In genomic region chr2:151039232-151039695, GRCm38 (mm10) we compare ENCODE assay signal across 8 mouse cellular contexts. TPM values are rescaled to one million over a fixed set of nuclear protein-coding genes. Genes with fewer than 3 reads are reported as not detected.
DNase-seq lines count a peak whose midpoint lies in the region; ATAC-seq and TF ChIP-seq lines count a peak whose summit lies in the region.

Gene Ninl, minus strand, starts transcription at chr2:151039382.
Gene Nanp, minus strand, starts transcription at chr2:151039398.

- peak; percentile 97 for DNase-seq in brain, embryonic 14.5 days (ENCODE audit: low read depth)
- peak; percentile 70 for DNase-seq in liver, adult 2 months (ENCODE audit: extremely low read depth, low read depth, low spot score)
- DNase-seq in splenic B cell, adult 2 months (ENCODE audit: low read depth, low spot score) = peak; percentile 96

- H3K27me3 ChIP-seq in C2C12 (ENCODE audit: control insufficient read depth, insufficient read depth, insufficient read length) (no peaks in the 10 kb centered on the region), myocyte (ENCODE audit: control insufficient read depth, insufficient read depth, insufficient read length) (no peaks in the 10 kb centered on the region)
- no peaks in the 10 kb centered on the region for H3K27me3 ChIP-seq in erythroblast, embryonic 14.5 days (ENCODE audit: control insufficient read depth)
- no peaks in the 10 kb centered on the region for H3K27me3 ChIP-seq in heart, embryonic 11.5 days (ENCODE audit: control insufficient read depth, insufficient read depth, low read length)
- no peaks in the 10 kb centered on the region for H3K27me3 ChIP-seq in kidney, embryonic 16.5 days (ENCODE audit: insufficient read depth, low read length)
- no peaks in the 10 kb centered on the region for H3K27me3 ChIP-seq in liver, adult 2 months (ENCODE audit: control insufficient read depth, insufficient read depth, low read length)
- no peaks in the 10 kb centered on the region for H3K27me3 ChIP-seq in splenic B cell, adult 2 months (ENCODE audit: control insufficient read depth, insufficient read depth, low read length, poor library complexity, severe bottlenecking)

- peak within 1 kb of the TSS; percentile 85 for H3K4me2 ChIP-seq in heart, embryonic 11.5 days
- peak within 1 kb of the TSS; percentile 73 for H3K4me2 ChIP-seq in kidney, embryonic 16.5 days (replicated peaks; ENCODE audit: low read depth, low read length)
- H3K4me2 ChIP-seq in myocyte (ENCODE audit: low read depth) = peak within 1 kb of the TSS; percentile 98

- peaks cover 52% of the 10 kb centered on the region for H3K4me1 ChIP-seq in erythroblast, embryonic 14.5 days (ENCODE audit: control insufficient read depth)
- H3K4me1 ChIP-seq in heart, embryonic 11.5 days (ENCODE audit: control insufficient read depth, insufficient read depth, low read length) = peaks cover 8% of the 10 kb centered on the region; the same call in 1 of the 2 replicates
- peaks cover 14% of the 10 kb centered on the region for H3K4me1 ChIP-seq in kidney, embryonic 16.5 days (ENCODE audit: insufficient read depth, low read length)
- H3K4me1 ChIP-seq in liver, adult 2 months (ENCODE audit: control insufficient read depth, insufficient read depth, low read length) = peaks cover 5% of the 10 kb centered on the region

- peak; percentile 42; the same call in 1 of the 2 replicates for TF ChIP-seq POLR2A in brain, embryonic 14.5 days (IDR thresholded peaks at IDR 0.05; ENCODE audit: borderline replicate concordance, extremely low read depth, insufficient read depth, insufficient read length, poor library complexity, severe bottlenecking)
- peak; percentile 46; the same call in 1 of the 2 replicates for TF ChIP-seq POLR2A in liver, adult 2 months (IDR thresholded peaks at IDR 0.05; ENCODE audit: extremely low read depth, insufficient read depth, low read length)
- TF ChIP-seq POLR2A in myocyte (IDR thresholded peaks at IDR 0.05; ENCODE audit: insufficient read length, low read depth) = peak; percentile 75

- under 1% methylated on average over 30 of the region's 34 CpGs for WGBS in heart, embryonic 11.5 days (ENCODE audit: insufficient replicate concordance)
- WGBS in kidney, embryonic 16.5 days = under 1% methylated on average over 34 of the region's 34 CpGs
- WGBS in liver, adult 2 months = 1% methylated on average over 34 of the region's 34 CpGs

- H3K9ac ChIP-seq in heart, embryonic 11.5 days (ENCODE audit: low read depth, low read length) = peak within 1 kb of the TSS; percentile 95
- peak within 1 kb of the TSS; percentile 99 for H3K9ac ChIP-seq in kidney, embryonic 16.5 days (replicated peaks; ENCODE audit: low read length)
- H3K9ac ChIP-seq in liver, adult 2 months (ENCODE audit: low read depth, low read length) = peak within 1 kb of the TSS; percentile 98

- peak within 1 kb of the TSS; percentile 74 for H3K27ac ChIP-seq in heart, embryonic 11.5 days (ENCODE audit: low read depth, low read length)
- H3K27ac ChIP-seq in kidney, embryonic 16.5 days (ENCODE audit: low read length) = peak within 1 kb of the TSS; percentile 82
- H3K27ac ChIP-seq in liver, adult 2 months (replicated peaks; ENCODE audit: insufficient read depth, low read depth, low read length) = peak within 1 kb of the TSS; percentile 78

- TF ChIP-seq CTCF in C2C12 (IDR thresholded peaks at IDR 0.05; ENCODE audit: control insufficient read depth, insufficient read depth, insufficient read length) = no peak
- TF ChIP-seq CTCF in brain, embryonic 14.5 days (IDR thresholded peaks at IDR 0.05; ENCODE audit: borderline replicate concordance, extremely low read depth, insufficient read depth, insufficient read length) = no peak
- TF ChIP-seq CTCF in liver, adult 2 months (IDR thresholded peaks at IDR 0.05; ENCODE audit: low read depth, low read length) = no peak

- peak within 1 kb of the TSS; percentile 77 for H3K4me3 ChIP-seq in C2C12 (ENCODE audit: insufficient read depth, poor library complexity, severe bottlenecking)
- H3K4me3 ChIP-seq in erythroblast, embryonic 14.5 days (replicated peaks) = peak within 1 kb of the TSS; percentile 92
- H3K4me3 ChIP-seq in heart, embryonic 11.5 days (ENCODE audit: low read depth, low read length) = peak within 1 kb of the TSS; percentile 87
- H3K4me3 ChIP-seq in kidney, embryonic 16.5 days (ENCODE audit: low read length) = peak within 1 kb of the TSS; percentile 99
- peak within 1 kb of the TSS; percentile 98 for H3K4me3 ChIP-seq in liver, adult 2 months (ENCODE audit: insufficient read depth, low read depth, low read length)
- peak within 1 kb of the TSS; percentile 65 for H3K4me3 ChIP-seq in myocyte

- peaks cover 48% of the 10 kb centered on the region for H3K79me2 ChIP-seq in C2C12 (ENCODE audit: control insufficient read depth, insufficient read depth)
- peaks cover 13% of the 10 kb centered on the region for H3K79me2 ChIP-seq in liver, adult 2 months (ENCODE audit: control insufficient read depth, insufficient read depth, low read length)
- peaks cover 42% of the 10 kb centered on the region for H3K79me2 ChIP-seq in myocyte (ENCODE audit: control insufficient read depth, insufficient read depth)

- H3K9me3 ChIP-seq in erythroblast, embryonic 14.5 days (ENCODE audit: control insufficient read depth, low read length) = no peaks in the 10 kb centered on the region
- H3K9me3 ChIP-seq in heart, embryonic 11.5 days (replicated peaks; ENCODE audit: control insufficient read depth, low read length) = no peaks in the 10 kb centered on the region
- no peaks in the 10 kb centered on the region; the same call in 1 of the 2 replicates for H3K9me3 ChIP-seq in kidney, embryonic 16.5 days (ENCODE audit: low read length)

- ATAC-seq in heart, embryonic 11.5 days (replicated peaks; ENCODE audit: insufficient number of reproducible peaks, low FRiP score, low TSS enrichment) = peak; percentile 95
- ATAC-seq in kidney, embryonic 16.5 days (ENCODE audit: low FRiP score, low TSS enrichment) = peak; percentile 95

- H3K36me3 ChIP-seq in C2C12 (ENCODE audit: control insufficient read depth, insufficient read depth) = no peaks in the 10 kb centered on the region
- H3K36me3 ChIP-seq in erythroblast, embryonic 14.5 days (ENCODE audit: control insufficient read depth) = peaks cover 26% of the 10 kb centered on the region
- no peaks in the 10 kb centered on the region for H3K36me3 ChIP-seq in heart, embryonic 11.5 days (ENCODE audit: control insufficient read depth, insufficient read depth, low read length)
- no peaks in the 10 kb centered on the region for H3K36me3 ChIP-seq in kidney, embryonic 16.5 days (ENCODE audit: insufficient read depth, low read length)
- no peaks in the 10 kb centered on the region for H3K36me3 ChIP-seq in liver, adult 2 months (ENCODE audit: control insufficient read depth, insufficient read depth, low read length)
- H3K36me3 ChIP-seq in myocyte (ENCODE audit: control insufficient read depth, insufficient read depth) = no peaks in the 10 kb centered on the region
- H3K36me3 ChIP-seq in splenic B cell, adult 2 months (ENCODE audit: control insufficient read depth, insufficient read depth, low read length, poor library complexity, severe bottlenecking) = no peaks in the 10 kb centered on the region

- H3ac ChIP-seq in C2C12 (ENCODE audit: control insufficient read depth, insufficient read length, low read depth) (peak within 1 kb of the TSS; percentile 79), myocyte (ENCODE audit: control insufficient read depth, insufficient read length) (peak within 1 kb of the TSS; percentile 75)

- peaks cover 31% of the 10 kb centered on the region for H3K79me3 ChIP-seq in C2C12 (ENCODE audit: low read depth)

TF ChIP-seq in C2C12, 6 proteins besides CTCF, POLR2A, EP300 and RAD21:
- TF ChIP-seq MYOG (IDR thresholded peaks at IDR 0.05; ENCODE audit: control insufficient read depth, extremely low read depth, insufficient read length) (no peak), USF1 (IDR thresholded peaks at IDR 0.05; ENCODE audit: low read depth) (peak; percentile 93), MAX (IDR thresholded peaks at IDR 0.05) (peak; percentile 89)

TF ChIP-seq in myocyte, 11 proteins besides CTCF, POLR2A, EP300 and RAD21:
- no peak for TF ChIP-seq E2F4 (IDR thresholded peaks at IDR 0.05; ENCODE audit: insufficient read depth)
- no peak for TF ChIP-seq TCF3 (IDR thresholded peaks at IDR 0.05; ENCODE audit: insufficient read length, low read depth)
- no peak for TF ChIP-seq TCF12 (IDR thresholded peaks at IDR 0.05; ENCODE audit: insufficient read depth, poor library complexity, severe bottlenecking)
- TF ChIP-seq SRF (IDR thresholded peaks at IDR 0.05; ENCODE audit: control insufficient read depth, insufficient read length, low read depth) = no peak
- no peak for TF ChIP-seq MYOD1 (IDR thresholded peaks at IDR 0.05; ENCODE audit: control insufficient read depth in 1 of 3, insufficient read length in 2 of 3, low read depth in 2 of 3)
- peak; percentile 80 for TF ChIP-seq POLR2AphosphoS2 (IDR thresholded peaks at IDR 0.05; ENCODE audit: insufficient read length, low read depth)
- TF ChIP-seq USF1 (IDR thresholded peaks at IDR 0.05; ENCODE audit: low read depth) = peak; percentile 96
- TF ChIP-seq MAX (IDR thresholded peaks at IDR 0.05; ENCODE audit: low read depth) = no peak
- peak in 1 of 3 experiments; percentile 0 for TF ChIP-seq MYOG (IDR thresholded peaks at IDR 0.05; ENCODE audit: control insufficient read depth in 1 of 3, insufficient read depth in 1 of 3, insufficient read length in 2 of 3, low read depth in 2 of 3)
- no peak for TF ChIP-seq CEBPB (IDR thresholded peaks at IDR 0.05; ENCODE audit: insufficient read depth, poor library complexity, severe bottlenecking)
- no peak for TF ChIP-seq REST (IDR thresholded peaks at IDR 0.05; ENCODE audit: insufficient read depth, insufficient read length)

RNA-seq across cellular contexts. Expression of gene Ninl, which starts in this region (rescaled TPM):
- polyA plus RNA-seq in C2C12 (2012; fragmentation: generic; extraction: Trizol) (4.5 TPM), myocyte (2012; fragmentation: generic; extraction: Trizol) (2.2 TPM)
- polyA plus RNA-seq in brain, embryonic 14.5 days (2012; rRNA removed) = 11.2 and 16.4 TPM in 2 replicates
- polyA plus RNA-seq in erythroblast, embryonic 14.5 days (2012) = 2.4 and 3.2 TPM in 2 replicates
- polyA plus RNA-seq in heart, embryonic 11.5 days (2014; fragmentation: Nextera tagmentation; extraction: Ambion mirVana) = 7.0 and 8.0 TPM in 2 replicates
- 13.0 and 13.9 TPM in 2 replicates for polyA plus RNA-seq in kidney, embryonic 16.5 days (2015; fragmentation: Nextera tagmentation; extraction: Ambion mirVana)
- total RNA-seq in liver, adult 2 months (2014; rRNA removed) = 0.37 and 0.40 TPM in 2 replicates
- polyA plus RNA-seq in liver, adult 2 months (2012; rRNA removed) = 0.22 and 0.29 TPM in 2 replicates

RNA-seq across cellular contexts. Expression of gene Nanp, which starts in this region (rescaled TPM):
- polyA plus RNA-seq in C2C12 (2012; fragmentation: generic; extraction: Trizol) (7.2 TPM), myocyte (2012; fragmentation: generic; extraction: Trizol) (3.8 TPM)
- polyA plus RNA-seq in brain, embryonic 14.5 days (2012; rRNA removed) = 12.7 and 14.0 TPM in 2 replicates
- polyA plus RNA-seq in erythroblast, embryonic 14.5 days (2012) = 2.4 and 4.6 TPM in 2 replicates
- polyA plus RNA-seq in heart, embryonic 11.5 days (2014; fragmentation: Nextera tagmentation; extraction: Ambion mirVana) = 28.6 and 36.4 TPM in 2 replicates
- polyA plus RNA-seq in kidney, embryonic 16.5 days (2015; fragmentation: Nextera tagmentation; extraction: Ambion mirVana) = 46.1 and 49.5 TPM in 2 replicates
- 8.3 and 11.8 TPM in 2 replicates for total RNA-seq in liver, adult 2 months (2014; rRNA removed)
- polyA plus RNA-seq in liver, adult 2 months (2012; rRNA removed) = 3.0 and 3.5 TPM in 2 replicates

Comparison
In these comparisons a context has a peak if more than half of its experiments do, and no peak if none do; other contexts are left out.
1. Peak in every context shown above with its lines: DNase-seq, ATAC-seq, H3K4me3 ChIP-seq and H3K27ac ChIP-seq.